Mouse (Mus musculus) layer of hippocampus, adult 2 months (tissue): ENCODE measurements around the gene Stra8. TPM values are rescaled to one million over a fixed set of nuclear protein-coding genes. Genes with fewer than 3 reads are reported as not detected.

ENCODE experiments used
- DNase-seq, 2 experiments: peaks; one replicate each; pipeline ENCODE4 v3.0.0; 2022; ENCODE audit warnings: low spot score in 2 of 2
- H3K27ac ChIP-seq: fragments of 200-600 bp; 2 replicates; pipeline ENCODE4 v1.8.1; 2022
- H3K4me3 ChIP-seq: fragments of 200-600 bp; 2 replicates; pipeline ENCODE4 v1.8.1; 2022; ENCODE audit warnings: mild to moderate bottlenecking
- CTCF ChIP-seq: fragments of 200-600 bp; conservative IDR thresholded peaks from 2 replicates; pipeline ENCODE4 v1.8.1; 2022; ENCODE audit warnings: antibody characterized with exemption, mild to moderate bottlenecking, moderate library complexity
- total RNA-seq, 2 experiments: library from RNA; stranded (reverse); gene quantifications; 2 replicates each; pipeline ENCODE4 v1.2.3; 2021

Gene Stra8
- total RNA-seq, 2 experiments from 2014 or later: not detected

- Histone ChIP-seq H3K4me3 (no peak overlapping the region), H3K27ac (no peak overlapping the region)
- no peak for TF ChIP-seq CTCF
- DNase-seq: no peak
These were observed 39.2 kb downstream of the Stra8 start for GRCm38 (mm10) chr6:34959131-34959530.

- no peak for TF ChIP-seq CTCF
- Histone ChIP-seq H3K4me3 (no peak overlapping the region), H3K27ac (no peak overlapping the region)
- DNase-seq: no peak
These were observed 44.6 kb downstream of the Stra8 start for GRCm38 (mm10) chr6:34964550-34964949.

GRCm38 (mm10) chr6:34965819-34966539 lies 46.0 kb downstream of the Stra8 start:
- Histone ChIP-seq H3K4me3 (no peak overlapping the region), H3K27ac (no peak overlapping the region)
- TF ChIP-seq CTCF: no peak
- no peak for DNase-seq

- DNase-seq: no peak
- Histone ChIP-seq H3K4me3 (no peak overlapping the region), H3K27ac (no peak overlapping the region)
- no peak for TF ChIP-seq CTCF
These were observed 51.2 kb downstream of the Stra8 start for GRCm38 (mm10) chr6:34971181-34971580.

- DNase-seq: no peak
- Histone ChIP-seq H3K27ac (no peak overlapping the region), H3K4me3 (no peak overlapping the region)
- TF ChIP-seq CTCF: no peak
These were observed 59.3 kb downstream of the Stra8 start for GRCm38 (mm10) chr6:34979291-34979690.

- H3K4me3 ChIP-seq: no peak overlapping the region
- no peak for DNase-seq
- no peak; the same call in 1 of the 2 replicates for TF ChIP-seq CTCF
- no peak overlapping the region for H3K27ac ChIP-seq
These were observed 60.7 kb downstream of the Stra8 start for GRCm38 (mm10) chr6:34980661-34981060.

- H3K27ac ChIP-seq: no peak overlapping the region
- no peak overlapping the region for H3K4me3 ChIP-seq
- TF ChIP-seq CTCF: no peak
- DNase-seq: no peak
These were observed 67.2 kb downstream of the Stra8 start for GRCm38 (mm10) chr6:34987085-34987645.

- Histone ChIP-seq H3K4me3 (no peak within 1 kb of the TSS), H3K27ac (no peak within 1 kb of the TSS)
- no peak for TF ChIP-seq CTCF
- DNase-seq: no peak
These were observed 68.3 kb downstream of the Stra8 start, which contains the start of gene Slc23a4 for GRCm38 (mm10) chr6:34988081-34988761. Slc23a4 (minus strand) TSS chr6:34988404.

Other genes with a start within 250 kb of the Stra8 start
- 10 to 100 TPM; 16.2 to 16.9 TPM for gene Agbl3, start 139.7 kb upstream of the Stra8 start, total RNA-seq
- gene Tmem140, start 57.0 kb upstream of the Stra8 start, total RNA-seq: 1 to 10 TPM; 2.3 to 2.9 TPM
- gene Cyren, start 42.1 kb upstream of the Stra8 start, total RNA-seq: 1 to 10 TPM; 5.5 to 5.9 TPM
- gene Wdr91, start 9.3 kb upstream of the Stra8 start, total RNA-seq: 10 to 100 TPM; 34.9 to 37.9 TPM
- 1 to 10 TPM in 1 of 2 experiments, under 1 TPM in 1; 0.88 to 1.2 TPM for gene Slc23a4, start 68.2 kb downstream of the Stra8 start, total RNA-seq
- 10 to 100 TPM; 46.5 to 49.0 TPM for gene Cnot4, start 213.6 kb downstream of the Stra8 start, total RNA-seq